Mouse (Mus musculus): Measurements from ENCODE around the gene Gm17428.

DNA sequence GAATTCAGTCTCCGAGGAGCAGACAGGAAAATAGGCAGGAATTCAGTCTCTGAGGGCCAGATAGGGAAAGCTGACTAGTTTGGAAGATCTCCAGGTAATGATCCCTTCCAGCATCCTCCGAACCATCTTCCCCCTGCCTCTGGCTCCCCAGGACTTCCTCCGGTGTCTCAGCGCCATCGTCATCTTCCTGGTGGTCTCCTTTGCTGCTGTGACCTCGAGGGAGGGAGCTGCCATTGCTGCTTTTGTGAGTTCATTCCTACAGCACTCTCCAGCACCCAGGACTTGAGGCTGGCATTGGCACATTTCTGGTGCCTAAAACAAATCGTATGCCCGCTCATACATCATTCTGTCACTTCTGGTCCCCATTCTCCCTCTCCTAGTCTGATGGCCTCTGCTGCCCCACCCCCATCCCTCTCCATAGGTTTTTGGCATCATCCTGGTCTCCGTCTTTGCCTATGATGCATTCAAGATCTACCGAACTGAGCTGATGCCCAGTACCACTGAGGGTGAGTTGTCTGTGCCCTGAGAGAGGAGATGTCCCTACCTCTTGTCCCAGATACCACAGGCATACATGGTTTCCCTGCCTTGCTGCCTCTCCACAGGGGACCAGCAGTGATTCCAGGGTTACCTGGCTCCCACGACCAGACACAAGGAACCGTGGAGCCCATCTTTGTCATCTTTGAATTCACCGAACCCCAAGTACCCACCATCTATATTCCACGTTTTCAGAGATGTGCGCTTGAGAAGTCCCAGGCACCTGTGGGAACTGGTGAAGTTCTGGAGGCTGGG, 38.1 kb upstream of the Gm17428 start:
- no peak for TF ChIP-seq EP300 (IDR thresholded peaks at IDR 0.05)
- no peak for TF ChIP-seq CTCF (IDR thresholded peaks at IDR 0.05)
